In the genomic region with DNA sequence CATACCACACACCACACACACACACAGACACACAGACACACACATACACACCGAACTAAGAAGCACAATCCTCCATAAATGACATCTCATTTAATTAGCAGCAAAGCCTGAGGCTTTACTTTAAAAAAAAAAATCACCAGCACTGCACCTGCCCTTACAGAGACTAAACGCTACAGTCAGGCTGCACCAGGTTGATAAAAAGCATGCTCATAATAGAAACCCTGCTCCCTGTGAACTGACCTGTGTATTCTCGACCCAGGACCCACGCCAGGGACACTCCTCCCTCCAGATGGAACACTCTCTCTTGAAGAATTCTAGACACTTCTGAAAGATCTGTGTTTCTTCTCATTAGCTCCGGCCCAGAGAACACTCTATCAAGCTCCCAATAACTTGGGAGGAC, we compare ENCODE assay signal across 18 mouse cellular contexts.
"Had no signal": no experiment of that assay in that cellular context is flagged by ENCODE, and none has a peak within 500 bp of the region (broad histone marks: within the 10 kb centered on the region; RNA-seq: fewer than 3 reads in every experiment).

No protein-coding gene starts in this region.

- H3K27ac ChIP-seq: liver, embryonic 14.5 days; midbrain, embryonic 15.5 days; neural tube, embryonic 12.5 days; neural tube, embryonic 15.5 days had no signal

- H3K9me3 ChIP-seq: megakaryocyte, embryonic 14.5 days; midbrain, embryonic 10.5 days; midbrain, embryonic 12.5 days; midbrain, embryonic 15.5 days; neural tube, embryonic 12.5 days; neural tube, embryonic 15.5 days had no signal

- H3K4me3 ChIP-seq: megakaryocyte, embryonic 14.5 days; midbrain, embryonic 10.5 days; midbrain, embryonic 12.5 days; midbrain, embryonic 15.5 days; myocyte; neural tube, embryonic 12.5 days; neural tube, embryonic 15.5 days had no signal

- H3K36me3 ChIP-seq: midbrain, embryonic 10.5 days; midbrain, embryonic 12.5 days; midbrain, embryonic 15.5 days; neural tube, embryonic 12.5 days; neural tube, embryonic 15.5 days had no signal

- ATAC-seq: midbrain, embryonic 15.5 days had no signal

- H3K4me1 ChIP-seq: megakaryocyte, embryonic 14.5 days had no signal

- H3K4me2 ChIP-seq: lung, embryonic 14.5 days; midbrain, embryonic 12.5 days; midbrain, embryonic 15.5 days; neural tube, embryonic 12.5 days; neural tube, embryonic 15.5 days had no signal

- H3K27me3 ChIP-seq: megakaryocyte, embryonic 14.5 days; midbrain, embryonic 12.5 days; midbrain, embryonic 15.5 days; neural tube, embryonic 12.5 days; neural tube, embryonic 15.5 days had no signal

- DNase-seq: lung, adult 18-20 months; lung, embryonic 14.5 days; lung, postnatal 4 days; right cerebral cortex, adult 18-20 months; right cerebral cortex, postnatal 25 days; right cerebral cortex, postnatal 4 days; spleen, adult 18-20 months; thymus, adult 18-20 months; thymus, postnatal 14 days; thymus, postnatal 36 days had no signal

- H3K9ac ChIP-seq: liver, embryonic 14.5 days; lung, embryonic 14.5 days; midbrain, embryonic 12.5 days; midbrain, embryonic 15.5 days; neural tube, embryonic 12.5 days; neural tube, embryonic 15.5 days had no signal
